Comparison of ENCODE assay signal across 8 mouse cellular contexts in the genomic region with DNA sequence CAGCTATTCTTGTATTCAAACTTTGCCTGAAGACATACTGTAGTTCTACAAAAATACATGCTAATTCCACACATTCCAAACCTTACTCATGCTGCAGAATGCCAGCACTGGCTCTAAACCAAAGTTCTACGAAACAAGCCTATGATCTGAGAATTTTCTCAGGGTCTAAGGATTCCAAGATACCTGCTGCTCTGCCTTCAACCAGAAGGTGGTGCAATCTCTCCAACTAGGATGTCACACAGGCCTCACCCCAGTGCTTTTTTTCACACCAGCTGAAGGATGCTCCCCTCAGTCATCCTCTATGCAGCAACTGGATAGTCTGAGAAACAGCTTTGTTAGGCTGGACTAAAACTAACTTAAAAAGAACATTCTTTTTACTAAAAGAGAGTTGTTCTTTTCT.
DNase-seq lines count a peak whose midpoint lies in the region; ATAC-seq lines count a peak whose summit lies in the region.

No protein-coding gene starts in this region.

- peak; percentile 42 for DNase-seq in liver
- DNase-seq in cerebellum, postnatal 10 days: peak; percentile 81 to 82
- peak; percentile 64 for DNase-seq in gastrocnemius, adult 18-20 months (ENCODE audit: low spot score)
- peak; percentile 54 to 75 for DNase-seq in left cerebral cortex, adult 8-10 months (ENCODE audit: low spot score in 2 of 2)
- peak; percentile 85 for DNase-seq in midbrain, embryonic 14.5 days
- DNase-seq in splenic B cell, adult 2 months (ENCODE audit: low read depth, low spot score): peak; percentile 78

- no peak overlapping the region for H3K9ac ChIP-seq in liver, embryonic 12.5 days
- H3K9ac ChIP-seq in midbrain, embryonic 14.5 days (replicated peaks; ENCODE audit: low read length): no peak overlapping the region

- no peak overlapping the region for H3K4me3 ChIP-seq in liver, embryonic 12.5 days
- no peak overlapping the region for H3K4me3 ChIP-seq in midbrain, embryonic 14.5 days (replicated peaks; ENCODE audit: low read depth, low read length)

- ATAC-seq in liver, embryonic 12.5 days: no peak
- peak; percentile 92 for ATAC-seq in inflammation-experienced regulatory T-cells, adult 6 months
- ATAC-seq in midbrain, embryonic 14.5 days (ENCODE audit: low FRiP score, low TSS enrichment): no peak

- H3K27me3 ChIP-seq in liver, embryonic 12.5 days (replicated peaks): no peaks in the 10 kb centered on the region
- no peaks in the 10 kb centered on the region for H3K27me3 ChIP-seq in midbrain, embryonic 14.5 days (ENCODE audit: control insufficient read depth, insufficient read depth, low read length)
- no peaks in the 10 kb centered on the region for H3K27me3 ChIP-seq in splenic B cell, adult 2 months (ENCODE audit: control insufficient read depth, insufficient read depth, low read length, poor library complexity, severe bottlenecking)

- no peaks in the 10 kb centered on the region for H3K9me3 ChIP-seq in liver, embryonic 12.5 days (replicated peaks)
- H3K9me3 ChIP-seq in midbrain, embryonic 14.5 days (ENCODE audit: control insufficient read depth, low read length): no peaks in the 10 kb centered on the region

- peaks cover 20% of the 10 kb centered on the region for H3K36me3 ChIP-seq in liver, embryonic 12.5 days
- peaks cover 8% of the 10 kb centered on the region; the same call in 1 of the 2 replicates for H3K36me3 ChIP-seq in midbrain, embryonic 14.5 days (ENCODE audit: control insufficient read depth, insufficient read depth, low read length)
- peaks cover 29% of the 10 kb centered on the region for H3K36me3 ChIP-seq in splenic B cell, adult 2 months (ENCODE audit: control insufficient read depth, insufficient read depth, low read length, poor library complexity, severe bottlenecking)

- H3K4me2 ChIP-seq in liver, embryonic 12.5 days: no peak overlapping the region
- H3K4me2 ChIP-seq in midbrain, embryonic 14.5 days (ENCODE audit: low read length): no peak overlapping the region

- no peaks in the 10 kb centered on the region for H3K4me1 ChIP-seq in liver, embryonic 12.5 days
- no peaks in the 10 kb centered on the region for H3K4me1 ChIP-seq in midbrain, embryonic 14.5 days (ENCODE audit: control insufficient read depth, insufficient read depth, low read length)

- H3K27ac ChIP-seq in liver, embryonic 12.5 days: no peak overlapping the region
- H3K27ac ChIP-seq in midbrain, embryonic 14.5 days (replicated peaks; ENCODE audit: low read depth, low read length): no peak overlapping the region

- whole genome bisulfite sequencing in liver, embryonic 12.5 days (ENCODE audit: insufficient replicate concordance): 67% methylated on average over 1 of the region's 1 CpGs
- 31% methylated on average over 1 of the region's 1 CpGs for WGBS in midbrain, embryonic 14.5 days
